Mouse (Mus musculus) 416B (cell line): Measurements from ENCODE around the gene Rab39.

ENCODE experiments used
- DNase-seq: peaks from one replicate; pipeline ENCODE4 v3.0.0; 2011; ENCODE audit warnings: low read depth

The Rab39 gene

DNA sequence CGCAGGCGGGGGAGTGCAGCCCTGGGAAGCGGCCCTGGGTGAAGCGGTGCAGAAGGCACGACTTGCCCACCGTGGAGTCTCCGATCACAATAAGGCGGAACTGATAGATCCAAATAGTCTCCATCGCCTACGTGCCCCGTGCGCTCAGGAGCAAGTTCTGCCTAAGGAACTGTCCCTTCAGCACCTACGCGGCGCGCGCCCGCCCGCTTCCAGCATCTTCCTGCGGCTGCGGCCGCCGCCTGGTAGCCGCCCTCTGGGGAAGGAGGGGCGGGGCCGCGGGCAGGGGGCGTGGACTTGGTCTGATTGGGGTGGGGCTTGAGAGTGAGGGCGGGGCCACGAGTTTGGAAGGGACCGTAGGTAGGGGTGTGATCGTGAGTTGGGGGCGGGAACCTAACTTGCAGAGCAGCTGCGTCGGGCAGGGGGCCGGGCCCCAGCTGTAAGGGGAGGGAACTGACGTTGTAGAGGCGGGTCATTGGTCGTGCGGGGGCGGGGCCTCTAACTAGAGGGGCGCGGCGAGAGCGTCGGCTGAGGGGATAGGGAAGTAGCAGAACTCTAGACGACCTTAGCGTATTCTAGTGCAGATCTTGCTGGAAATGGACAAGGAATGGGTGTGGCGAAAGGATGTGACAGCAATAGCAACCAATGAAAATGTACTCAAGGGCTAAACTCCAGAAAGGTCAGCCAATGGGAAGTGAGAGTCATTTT is at the start of gene Rab39:
Gene Rab39, minus strand, starts transcription at position 241 of the 705 bp plus-strand sequence.
- DNase-seq: no peak

DNA sequence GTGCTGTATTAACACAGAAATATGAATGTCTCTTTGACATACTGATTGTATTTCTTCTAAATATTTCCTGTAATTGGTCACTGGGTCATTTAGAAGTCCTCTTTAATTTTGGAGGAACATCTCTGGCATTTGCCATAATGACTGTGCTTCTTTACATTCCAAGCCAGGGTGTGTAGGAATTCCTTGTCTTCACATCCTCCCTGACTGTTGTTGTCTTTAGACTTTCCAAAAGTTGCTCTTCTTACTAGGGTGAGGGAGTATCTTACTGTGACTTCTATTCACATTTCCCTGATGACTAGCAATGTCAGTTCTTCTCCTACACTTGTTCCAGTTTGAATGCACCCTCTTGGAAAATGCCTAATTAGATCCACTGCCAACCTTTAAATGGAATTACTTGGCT is 48.8 kb upstream of the Rab39 start:
- DNase-seq: no peak

DNA sequence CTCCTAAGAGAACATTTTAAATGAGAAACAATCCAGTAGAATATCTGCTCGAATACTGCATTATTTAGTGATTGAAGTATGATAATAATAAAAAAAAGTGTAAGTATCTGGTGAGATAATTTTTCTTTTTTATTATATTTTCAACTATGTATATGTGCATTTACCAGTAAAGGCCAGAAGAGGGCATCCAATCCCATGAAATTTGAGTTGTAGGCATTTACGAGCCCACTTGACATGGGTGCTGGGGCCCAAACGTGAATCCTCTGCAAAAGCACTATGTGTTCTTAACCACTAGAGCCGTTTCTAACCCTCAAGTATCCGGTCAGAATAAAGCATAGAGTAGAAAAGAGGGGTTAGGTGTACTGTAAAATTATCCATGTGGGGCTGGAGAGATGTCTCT is 44.9 kb upstream of the Rab39 start:
- peak; percentile 59 for DNase-seq

DNA sequence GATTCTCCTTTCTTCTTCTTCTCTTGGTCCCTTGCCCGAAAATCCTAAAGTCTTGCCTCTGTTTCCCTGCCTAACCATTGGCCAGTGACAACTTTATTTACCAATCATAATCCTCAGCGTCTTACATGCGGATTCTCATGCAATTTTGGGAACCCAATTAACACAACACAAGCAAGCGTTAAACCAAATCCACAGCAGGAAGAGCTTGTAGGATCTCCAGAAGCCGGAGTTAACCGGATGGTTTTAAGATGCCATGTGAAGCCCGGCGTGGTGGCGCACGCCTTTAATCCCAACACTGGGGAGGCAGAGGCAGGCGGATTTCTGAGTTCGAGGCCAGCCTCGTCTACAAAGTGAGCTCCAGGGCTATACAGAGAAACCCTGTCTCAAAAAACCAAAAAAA is 44.4 kb upstream of the Rab39 start:
- no peak for DNase-seq

DNA sequence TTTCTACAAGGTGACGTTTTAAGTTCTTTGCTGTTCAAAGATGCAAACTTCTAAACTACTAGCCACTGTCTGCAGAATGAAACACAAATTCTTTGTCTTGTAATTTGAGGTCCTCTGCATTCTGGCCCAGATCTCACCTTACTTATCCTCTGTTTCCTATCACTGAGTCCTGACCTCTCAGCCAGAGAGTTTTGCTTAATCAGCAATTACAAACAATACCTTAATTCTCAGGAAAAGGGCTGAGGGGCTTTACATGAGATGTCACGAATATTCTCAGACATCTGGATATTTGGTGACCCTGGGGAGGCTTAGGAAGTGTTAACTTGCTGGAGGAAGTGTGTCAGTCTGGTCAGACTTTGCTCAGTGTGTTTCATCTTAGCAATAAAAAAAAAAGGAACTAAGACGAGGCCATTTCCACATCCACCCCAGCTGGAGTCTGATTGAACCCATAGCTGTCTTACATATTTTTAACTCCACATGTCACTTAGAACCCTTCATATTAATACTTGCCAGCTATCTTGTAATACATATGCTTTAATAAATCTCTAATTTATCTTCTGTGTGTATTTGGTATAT is 34.9 kb upstream of the Rab39 start:
- DNase-seq: peak; percentile 41

DNA sequence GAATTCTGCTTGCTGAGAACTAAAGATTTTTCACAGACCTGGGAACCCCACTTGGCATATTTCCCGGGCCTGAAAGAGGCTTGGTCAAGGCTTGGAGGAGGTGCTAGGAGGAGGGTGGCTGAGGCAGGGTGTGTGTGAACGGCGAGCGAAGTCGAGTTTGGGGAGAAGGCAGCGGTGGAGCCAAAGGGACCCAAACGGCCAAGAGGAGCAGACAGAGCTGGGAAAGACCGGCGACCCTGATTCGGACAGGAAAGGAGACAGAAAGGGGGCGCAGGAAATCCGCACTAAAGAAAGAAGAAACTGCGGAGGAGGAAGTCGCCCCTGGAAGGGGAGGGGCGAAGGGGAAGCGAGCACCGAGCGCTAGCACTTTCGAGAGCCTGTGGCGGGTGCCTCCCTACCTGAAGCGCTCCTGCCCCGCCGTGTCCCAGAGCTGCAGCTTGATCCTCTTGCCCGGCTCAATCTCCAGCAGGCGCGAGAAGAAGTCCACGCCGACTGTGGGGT is 491 bp downstream of the Rab39 start:
- DNase-seq: no peak

DNA sequence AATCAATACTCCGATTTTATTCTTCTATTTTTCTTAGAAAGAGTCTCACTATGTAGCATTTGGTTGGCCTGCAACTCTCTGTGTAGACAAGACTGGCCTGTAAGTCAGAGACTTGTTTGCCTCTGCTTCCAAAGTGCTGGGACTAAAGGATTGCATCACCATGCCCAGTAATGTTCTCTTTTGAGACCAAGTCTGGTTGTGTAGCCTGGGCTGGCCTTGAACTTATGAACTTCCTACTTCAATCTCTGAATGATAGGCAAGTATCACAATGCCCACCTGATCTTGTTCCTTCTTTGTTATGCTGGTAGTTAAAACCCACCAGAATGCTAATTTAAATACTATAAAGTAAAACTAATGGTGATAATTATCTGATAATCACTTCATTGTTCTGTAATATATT is 3.0 kb downstream of the Rab39 start:
- peak; percentile 50 for DNase-seq

DNA sequence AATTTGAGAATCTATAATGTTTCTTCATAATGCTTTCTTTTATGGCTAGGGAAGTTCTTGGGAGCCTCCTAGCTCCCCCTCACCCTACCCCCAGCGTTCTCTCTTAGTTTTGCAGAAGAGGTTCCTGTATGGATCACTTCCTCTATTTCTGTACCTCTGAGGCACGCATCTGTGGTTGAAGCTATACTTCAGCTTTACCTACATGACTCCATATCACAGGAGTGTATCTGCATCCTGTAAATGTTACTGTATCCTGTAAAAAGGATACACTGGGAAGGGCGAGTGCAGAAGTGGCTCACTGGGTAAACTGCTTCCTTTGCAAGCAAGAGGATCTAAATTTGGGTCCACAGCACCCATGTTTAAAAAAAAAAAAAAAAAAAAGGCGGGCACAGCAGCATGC is 5.5 kb downstream of the Rab39 start:
- peak; percentile 35 for DNase-seq

DNA sequence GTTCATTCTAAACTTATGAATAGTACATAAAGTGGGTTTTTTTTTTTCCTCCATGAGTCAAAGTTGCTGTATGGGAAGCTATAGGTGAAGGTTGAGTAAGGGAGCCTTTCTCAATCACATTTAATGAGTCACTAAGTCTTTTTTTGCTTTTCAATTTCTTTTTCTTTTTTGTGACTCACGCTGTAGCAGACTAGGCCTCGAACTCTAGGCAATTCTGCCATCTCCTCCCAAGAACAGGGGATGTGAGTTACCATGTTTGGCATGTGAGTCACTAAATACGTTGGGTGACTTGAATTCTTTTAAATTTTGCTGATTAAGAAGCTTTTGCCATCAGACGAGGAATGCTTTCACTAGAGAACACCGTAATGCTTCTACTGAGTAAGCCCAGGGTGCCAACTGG is 10.2 kb downstream of the Rab39 start:
- DNase-seq: peak; percentile 74

DNA sequence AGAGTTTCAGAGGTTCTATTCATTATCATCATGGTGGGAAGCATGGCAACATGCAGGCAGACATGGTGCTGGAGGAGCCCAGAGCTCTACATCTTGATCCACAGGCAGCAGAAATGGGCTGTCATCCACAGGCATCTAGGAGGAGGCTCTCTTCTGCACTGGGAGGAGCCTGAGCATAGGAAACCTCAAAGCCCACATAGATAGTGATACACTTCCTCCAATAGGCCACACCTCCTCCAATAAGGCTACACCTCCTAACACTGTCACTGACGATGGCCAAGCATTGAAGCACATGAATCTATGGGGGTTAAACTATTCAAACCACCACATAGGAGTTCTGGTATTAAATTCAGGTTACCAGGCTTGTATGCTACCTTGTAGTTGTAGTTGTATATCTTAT is 12.3 kb downstream of the Rab39 start:
- DNase-seq: peak; percentile 88

DNA sequence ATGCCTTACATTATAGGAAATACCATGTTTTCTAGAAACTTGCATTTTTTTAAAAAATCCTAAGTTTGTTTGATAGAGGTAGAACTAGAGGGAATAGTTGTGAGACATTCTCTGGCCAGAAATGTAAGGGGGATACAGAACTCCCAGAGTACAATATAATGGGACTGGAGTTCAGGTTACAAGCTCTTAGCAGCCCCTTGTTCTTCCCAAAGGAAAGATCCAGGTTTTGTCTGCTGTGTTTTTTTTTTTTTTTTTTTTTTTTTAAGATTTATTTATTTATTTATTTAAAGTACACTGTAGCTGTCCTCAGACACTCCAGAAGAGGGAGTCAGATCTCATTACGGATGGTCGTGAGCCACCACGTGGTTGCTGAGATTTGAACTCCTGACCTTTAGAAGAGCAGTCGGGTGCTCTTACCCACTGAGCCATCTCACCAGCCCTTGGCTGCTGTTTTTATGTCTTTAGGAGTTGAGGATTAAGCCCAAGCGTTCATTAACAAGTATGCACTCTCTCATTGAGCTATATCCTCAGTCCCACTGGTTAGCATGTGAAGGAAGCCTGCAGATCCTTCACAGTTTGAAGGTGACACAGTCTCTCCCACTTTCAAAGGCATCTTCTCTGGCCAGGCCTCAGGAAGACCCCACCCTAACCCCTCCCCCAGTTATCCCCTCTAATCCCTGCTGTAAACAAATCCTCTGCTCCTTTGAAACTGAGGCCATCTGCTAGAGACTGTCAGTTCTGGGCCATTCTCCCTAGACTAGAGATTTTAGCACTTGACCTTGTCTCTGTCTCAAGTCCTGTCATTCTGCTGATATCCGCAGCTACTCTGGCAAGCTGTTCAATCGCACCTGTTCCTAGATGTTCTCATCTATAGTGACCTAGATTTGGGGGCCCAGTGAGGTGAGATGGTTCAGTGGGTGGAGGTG is 14.0 kb downstream of the Rab39 start:
- DNase-seq: no peak

DNA sequence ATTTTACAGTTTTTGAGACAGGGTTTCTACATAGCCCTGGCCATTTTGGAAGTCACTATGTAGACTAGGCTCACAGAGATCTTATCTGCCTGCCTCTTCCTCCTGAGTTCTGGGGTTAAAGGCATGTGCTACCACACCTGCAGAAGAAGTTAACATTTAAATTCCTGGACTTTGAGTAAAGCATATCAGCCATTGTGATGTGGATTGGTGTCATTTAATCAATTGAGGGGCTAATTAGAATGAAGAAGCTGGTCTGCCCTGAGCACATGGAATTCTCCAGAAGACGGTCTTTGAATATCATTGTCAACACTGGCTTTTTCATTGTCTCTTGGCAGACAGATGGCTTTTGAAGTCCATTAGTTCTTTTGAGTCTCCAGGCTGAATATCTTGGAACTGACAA is 25.2 kb downstream of the Rab39 start:
- no peak for DNase-seq

DNA sequence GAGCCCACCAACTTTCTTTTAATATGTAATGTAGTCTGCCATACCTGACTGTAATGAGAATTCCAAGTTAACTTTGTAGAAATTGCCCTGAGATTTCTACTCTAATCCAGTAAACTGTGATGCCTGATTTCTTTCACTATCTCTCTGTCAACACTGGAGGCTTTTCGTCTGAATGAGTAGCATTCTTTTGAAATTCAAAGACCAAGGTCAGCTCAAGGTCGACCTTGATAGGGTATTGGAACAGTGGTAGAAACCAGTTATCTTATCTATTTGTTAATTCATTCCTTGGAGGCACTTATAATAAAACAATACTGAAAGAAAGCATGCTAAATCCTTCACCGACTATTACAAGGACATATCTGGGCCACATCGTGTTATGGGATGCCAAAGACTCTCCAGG is 29.1 kb downstream of the Rab39 start:
- no peak for DNase-seq

DNA sequence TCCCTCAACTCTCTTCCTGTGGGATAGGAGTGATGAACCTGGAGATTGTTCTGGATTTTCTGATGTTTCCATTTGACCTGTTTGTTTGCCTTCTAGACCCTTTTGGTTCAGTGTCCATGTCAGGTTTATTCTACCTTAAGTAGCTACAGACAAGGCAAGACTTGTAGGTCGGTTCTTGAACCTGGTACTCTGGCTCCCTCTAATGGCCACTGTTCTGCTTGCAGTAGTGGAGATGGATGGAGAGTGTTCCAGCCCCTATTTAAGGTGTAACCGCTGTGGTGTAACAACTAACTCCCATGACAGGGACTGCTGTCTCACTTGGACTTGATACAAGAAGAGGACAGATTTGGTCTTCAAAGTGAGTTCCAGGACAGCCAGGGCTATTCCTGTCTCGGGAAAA is 32.5 kb downstream of the Rab39 start:
- peak; percentile 89 for DNase-seq

DNA sequence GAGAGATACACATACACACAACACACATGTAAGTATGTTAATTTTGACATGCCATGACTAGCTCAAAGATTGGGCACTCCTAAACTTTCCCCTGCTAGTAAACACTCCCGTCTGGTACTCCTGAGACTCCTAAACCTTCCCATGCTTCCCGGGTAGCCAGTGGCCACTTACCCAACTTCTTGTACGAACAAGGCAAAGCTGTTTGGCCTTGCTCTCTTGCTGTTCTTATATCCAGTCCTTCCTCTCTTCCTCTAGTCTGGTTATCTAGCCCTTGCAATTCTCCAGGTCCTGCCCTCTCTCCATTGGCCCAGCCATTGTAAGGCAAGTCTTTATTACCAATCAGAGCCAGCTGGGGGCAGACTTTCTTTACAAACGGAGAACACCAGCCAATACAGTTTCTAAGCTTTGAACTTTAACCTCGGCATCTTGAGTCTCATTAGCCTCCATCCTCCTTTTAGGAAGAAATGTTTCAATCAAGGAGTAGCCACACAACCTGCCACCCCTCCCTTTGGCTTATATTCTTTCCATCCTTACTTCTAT is 36.3 kb downstream of the Rab39 start, which contains the start of gene Cul5:
Gene Cul5, minus strand, starts transcription at position 335 of the 540 bp plus-strand sequence.
- peak; percentile 82 for DNase-seq

DNA sequence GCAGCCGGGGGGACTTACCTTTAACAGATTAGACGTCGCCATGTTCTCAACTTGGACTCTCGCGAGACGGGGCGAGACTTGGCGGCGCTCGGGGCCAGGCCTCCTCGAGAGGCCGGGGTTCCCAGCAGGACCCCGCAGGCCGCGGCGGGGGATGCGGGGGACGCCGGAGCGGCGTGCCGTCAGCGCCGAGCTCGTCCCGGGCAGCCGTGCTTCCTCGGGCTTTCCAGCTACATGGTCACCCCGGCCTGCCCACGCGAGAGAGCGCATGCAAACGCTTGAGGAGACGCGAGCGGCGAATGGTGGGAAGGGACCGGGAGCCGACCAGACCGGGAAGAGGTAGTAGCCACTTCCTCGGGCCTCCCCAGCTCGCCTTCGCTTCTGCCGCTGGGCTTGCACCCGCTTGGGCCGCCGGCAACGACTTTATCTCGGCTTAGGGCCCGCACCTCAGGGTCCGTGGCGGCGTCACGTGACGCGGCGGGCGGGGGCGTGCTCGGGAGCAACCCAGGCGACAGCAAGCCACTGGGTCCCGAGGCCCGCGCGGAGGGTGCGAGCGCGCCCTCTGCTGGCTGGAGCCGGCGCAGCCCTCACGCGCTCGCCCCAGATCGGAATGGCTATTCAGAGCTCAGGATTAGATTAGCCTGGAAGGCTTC is 38.9 kb downstream of the Rab39 start:
- DNase-seq: peak; percentile 92

DNA sequence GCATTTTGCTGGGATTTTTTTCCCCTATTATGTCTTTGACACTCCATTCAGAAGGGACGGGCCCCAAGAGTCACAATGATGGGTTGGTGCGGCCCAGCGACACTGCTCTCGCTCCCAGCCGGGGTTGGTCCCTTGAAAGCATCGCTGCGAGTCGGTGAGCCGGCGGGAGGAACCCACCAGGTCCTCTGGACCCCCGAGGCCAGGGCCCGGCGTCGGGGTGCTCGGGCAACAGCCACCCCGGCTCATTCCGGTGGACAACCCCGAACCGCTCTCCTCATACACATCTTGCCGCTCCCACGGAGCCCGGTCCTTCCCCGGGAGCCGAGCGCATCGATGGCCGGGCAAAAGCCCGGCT is 39.4 kb downstream of the Rab39 start:
- DNase-seq: no peak

DNA sequence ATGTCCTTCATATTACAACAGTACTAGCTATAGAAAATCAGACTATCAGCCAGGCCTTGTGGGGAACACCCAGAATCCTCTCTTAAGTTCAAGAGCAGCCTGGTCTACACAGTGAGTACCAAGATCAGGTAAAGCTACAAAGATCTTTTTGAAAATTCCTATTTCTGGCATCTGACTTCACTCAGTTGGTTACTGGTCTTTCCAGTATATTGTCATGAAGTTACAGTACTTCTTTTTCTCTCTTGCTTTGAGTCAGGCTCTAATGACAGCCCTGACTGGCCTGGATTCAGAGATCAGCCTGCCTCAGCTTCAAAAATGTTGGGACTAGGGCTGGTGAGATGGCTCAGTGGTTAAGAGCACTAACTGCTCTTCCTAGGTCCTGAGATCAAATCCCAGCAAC is 40.6 kb downstream of the Rab39 start:
- DNase-seq: no peak

DNA sequence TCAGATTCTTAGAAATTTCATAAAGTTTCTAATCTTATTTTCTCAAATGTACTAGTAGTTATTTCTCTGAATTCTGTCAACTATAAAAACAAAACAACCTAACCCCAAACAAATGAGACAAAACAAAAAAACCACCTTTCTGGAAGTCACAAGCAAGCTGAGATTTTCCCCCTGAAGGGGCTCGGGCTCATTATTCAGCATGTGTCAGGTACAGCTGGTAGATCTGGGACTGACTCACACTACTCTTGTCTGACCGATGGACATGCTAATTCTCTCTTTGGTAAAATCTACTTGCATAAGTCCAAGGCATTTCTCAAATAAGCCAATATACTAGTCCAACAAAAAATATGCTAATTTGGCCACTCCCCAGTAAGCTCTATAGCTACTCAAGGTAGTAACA is 41.2 kb downstream of the Rab39 start:
- DNase-seq: peak; percentile 36

DNA sequence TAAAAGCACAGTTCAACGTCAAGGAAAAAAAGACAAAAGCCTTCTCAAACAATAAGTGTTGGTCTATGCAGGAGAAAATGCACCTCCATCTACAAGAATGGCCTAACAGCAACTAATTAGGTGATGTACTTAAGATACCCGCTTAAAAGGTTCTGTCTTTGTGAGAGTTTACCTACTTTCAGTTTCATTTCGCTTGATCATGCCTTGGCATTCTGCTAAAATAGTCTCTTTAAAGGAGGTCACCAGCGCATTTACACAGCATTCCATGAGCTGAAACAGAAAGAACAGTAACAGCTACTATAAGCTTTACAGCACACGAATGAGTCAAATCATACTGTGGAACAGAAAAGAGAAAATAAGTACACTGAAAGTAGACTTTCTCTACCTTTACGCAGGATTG is 71.2 kb downstream of the Rab39 start:
- DNase-seq: no peak
